Mouse (Mus musculus) adrenal gland, postnatal 25 days (tissue): Measurements from ENCODE around the gene Ptpn12. TPM values are rescaled to one million over a fixed set of nuclear protein-coding genes. Genes with fewer than 3 reads are reported as not detected.
A peak's percentile ranks its signal among the peaks of the same experiment; 100 is the strongest.
"Not testable (repeated sequence)": the region's sequence is repeated elsewhere in the genome, so short reads cannot be mapped to it uniquely, and the experiment has no call there.

Source experiments
- DNase-seq: peaks from one replicate; pipeline ENCODE4 v3.0.0; 2021; ENCODE audit warnings: mixed read lengths
- total RNA-seq: library from RNA; stranded (reverse); gene quantifications from 2 replicates; pipeline ENCODE4 v1.2.3, GENCODE M21; 2021

The Ptpn12 gene
- total RNA-seq, 1 experiment from 2014 or later, result 56.2 TPM

- DNase-seq, result peak; percentile 96
Observed at GRCm38 (mm10) chr5:20951666-20952281, 103.9 kb downstream of the Ptpn12 start.

GRCm38 (mm10) chr5:20950855-20951650 lies 104.7 kb downstream of the Ptpn12 start:
- DNase-seq, result peak; percentile 61

GRCm38 (mm10) chr5:20950516-20950854 lies 105.2 kb downstream of the Ptpn12 start:
- no peak for DNase-seq

GRCm38 (mm10) chr5:20950093-20950492 lies 105.6 kb downstream of the Ptpn12 start:
- DNase-seq, result no peak

- no peak for DNase-seq
Observed at GRCm38 (mm10) chr5:20946906-20947305, 108.8 kb downstream of the Ptpn12 start.

- DNase-seq, result no peak
Observed at GRCm38 (mm10) chr5:20944961-20945748, 110.6 kb downstream of the Ptpn12 start.

GRCm38 (mm10) chr5:20943791-20944190 lies 111.9 kb downstream of the Ptpn12 start:
- not testable (repeated sequence) for DNase-seq

- DNase-seq, result no peak
Observed at GRCm38 (mm10) chr5:20942523-20942922, 113.2 kb downstream of the Ptpn12 start.

- DNase-seq, result no peak
Observed at GRCm38 (mm10) chr5:20941205-20941604, 114.5 kb downstream of the Ptpn12 start.

GRCm38 (mm10) chr5:20940696-20941095 lies 115.0 kb downstream of the Ptpn12 start:
- no peak for DNase-seq

GRCm38 (mm10) chr5:20940040-20940571 lies 115.6 kb downstream of the Ptpn12 start:
- DNase-seq, result no peak

GRCm38 (mm10) chr5:20938523-20938922 lies 117.2 kb downstream of the Ptpn12 start:
- DNase-seq, result no peak

Other genes starting within 250 kb of the Ptpn12 start
- gene Phtf2, start 173.8 kb downstream of the Ptpn12 start, total RNA-seq, result 9.9 and 14.3 TPM in 2 replicates
- 20.4 and 24.6 TPM in 2 replicates for gene Tmem60, start 173.7 kb downstream of the Ptpn12 start, total RNA-seq
- 16.1 and 19.3 TPM in 2 replicates for gene Rsbn1l, start 99.5 kb downstream of the Ptpn12 start, total RNA-seq
- 3.6 and 6.7 TPM in 2 replicates for gene Gsap, start 130.3 kb upstream of the Ptpn12 start, total RNA-seq